Mouse (Mus musculus) CH12.LX (cell line): Measurements from ENCODE around the gene Myo9b.

Experiments
- CTCF ChIP-seq, 2 experiments: IDR thresholded peaks in 1 of 2; conservative IDR thresholded peaks in 1 of 2; 2 replicates each; pipeline ENCODE4 v1.5.1; 2011 to 2012; ENCODE audit warnings: low read depth in 2 of 2, low read length in 2 of 2, improper control_type of control experiment in 1 of 2, inconsistent platforms in 1 of 2, mild to moderate bottlenecking in 1 of 2, moderate library complexity in 1 of 2
- ELF1 ChIP-seq: IDR thresholded peaks from 2 replicates; pipeline ENCODE4 v1.6.1; 2014; ENCODE audit warnings: low read depth, mild to moderate bottlenecking, inconsistent platforms, low read length, improper control_type of control experiment
- EP300 ChIP-seq: IDR thresholded peaks from 2 replicates; pipeline ENCODE4 v1.6.1; 2011; ENCODE audit warnings: low read length, improper control_type of control experiment
- MYC ChIP-seq: IDR thresholded peaks from 2 replicates; pipeline ENCODE4 v1.6.1; 2011; ENCODE audit warnings: low read depth, mild to moderate bottlenecking, improper control_type of control experiment, low read length
- POLR2A ChIP-seq: IDR thresholded peaks from 2 replicates; pipeline ENCODE4 v1.6.1; 2011; ENCODE audit warnings: low read depth, mild to moderate bottlenecking, improper control_type of control experiment, low read length
- POLR2AphosphoS2 ChIP-seq: IDR thresholded peaks from 2 replicates; pipeline ENCODE4 v1.6.1; 2011; ENCODE audit warnings: low read depth, low read length, improper control_type of control experiment
- SMC3 ChIP-seq: IDR thresholded peaks from 2 replicates; pipeline ENCODE4 v1.6.1; 2011; ENCODE audit warnings: low read depth, low read length, improper control_type of control experiment
- USF1 ChIP-seq: IDR thresholded peaks from 2 replicates; pipeline ENCODE4 v1.6.1; 2014; ENCODE audit warnings: low read depth, mild to moderate bottlenecking, inconsistent platforms, low read length, improper control_type of control experiment

- TF ChIP-seq EP300 (no peak), CTCF (conservative IDR thresholded peaks at IDR 0.05 in 1 of 2, IDR thresholded peaks at IDR 0.05 in 1 of 2; ENCODE audit: low read depth in 2 of 2, low read length in 2 of 2) (no peak), ELF1 (peak; percentile 86), POLR2AphosphoS2 (no peak), SMC3 (no peak), USF1 (no peak), MYC (no peak), POLR2A (peak; percentile 88)
These were observed 124.3 kb downstream of the Myo9b start, which contains the start of gene Babam1 for GRCm38 (mm10) chr8:71396639-71397305.
